Mouse (Mus musculus): Measurements from ENCODE around the gene Nkain2.
A peak's percentile ranks its signal among the peaks of the same experiment; 100 is the strongest.
"Not testable (repeated sequence)": the region's sequence is repeated elsewhere in the genome, so short reads cannot be mapped to it uniquely, and the experiment has no call there.

The Nkain2 gene

GRCm38 (mm10) chr10:32058251-32058650 is 832.0 kb downstream of the Nkain2 start:
- DNase-seq (ENCODE audit: low spot score in 2 of 2): no peak

GRCm38 (mm10) chr10:32052546-32053295 is 837.5 kb downstream of the Nkain2 start:
- DNase-seq (ENCODE audit: low spot score in 2 of 2): no peak

- no peak for DNase-seq (ENCODE audit: low spot score in 2 of 2)
Observed at GRCm38 (mm10) chr10:32052045-32052444, 838.2 kb downstream of the Nkain2 start.

DNA sequence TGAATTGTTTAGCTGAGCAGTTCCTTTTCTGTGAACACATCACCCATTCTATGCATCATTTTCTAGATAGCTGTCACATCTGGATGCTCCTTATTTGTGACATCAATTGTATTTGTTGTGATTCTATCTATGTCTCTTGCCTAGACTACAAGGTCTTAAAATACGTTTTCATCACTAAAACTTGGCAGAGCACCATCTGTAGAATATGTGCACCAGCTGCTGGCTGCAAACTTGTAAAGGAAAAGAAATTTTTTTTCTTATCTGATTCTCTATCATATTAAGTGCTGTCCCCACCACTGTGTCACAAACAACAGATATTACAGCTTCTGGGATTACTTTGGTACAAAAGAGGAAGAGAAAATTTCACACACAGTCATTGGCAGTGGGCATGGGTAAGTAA is 860.3 kb downstream of the Nkain2 start:
- no peak for DNase-seq (ENCODE audit: low spot score in 2 of 2)

DNA sequence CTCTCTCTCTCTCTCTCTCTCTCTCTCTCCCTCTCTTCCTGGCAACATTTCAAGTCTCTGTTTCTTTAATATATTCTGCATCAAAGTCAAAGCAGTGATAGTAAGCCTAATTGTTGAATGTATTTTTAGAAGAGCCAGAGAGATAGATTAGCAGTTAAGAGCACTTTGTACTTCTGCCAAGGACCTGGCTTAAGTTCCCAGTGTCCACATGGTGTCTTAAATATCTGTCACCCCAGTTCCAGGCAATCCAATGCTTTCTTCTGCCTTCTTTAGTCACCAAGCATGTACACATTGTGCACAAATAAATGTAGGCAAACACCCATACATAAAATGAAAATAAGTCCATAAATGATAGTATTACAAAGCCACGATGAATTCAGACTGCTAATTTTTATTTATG is 871.9 kb downstream of the Nkain2 start:
- no peak for DNase-seq (ENCODE audit: low spot score in 2 of 2)

DNA sequence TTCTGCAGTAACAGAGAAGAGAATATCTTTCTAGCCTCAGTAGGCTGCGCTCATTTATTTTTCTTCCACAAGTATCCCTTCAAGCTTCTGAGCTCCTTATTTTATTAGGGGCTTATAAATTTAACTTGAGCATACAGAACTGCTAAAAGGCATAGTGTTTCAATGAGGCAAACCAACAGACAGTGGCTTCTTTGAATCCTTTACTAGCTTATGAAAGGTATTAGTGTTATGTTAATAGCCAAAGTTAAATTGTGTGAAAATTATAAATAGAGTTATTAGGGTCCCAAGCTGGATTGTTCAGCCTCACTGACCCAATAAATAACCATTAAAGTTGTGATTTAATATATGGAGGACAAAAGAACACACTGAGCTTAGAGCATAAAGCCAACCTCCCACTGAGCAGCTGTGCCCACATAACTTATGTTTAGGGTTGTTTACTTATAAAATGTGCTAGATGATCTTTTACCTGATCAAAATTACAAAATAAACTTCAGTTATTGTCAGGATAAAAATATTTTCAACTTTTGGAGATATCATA is 889.0 kb downstream of the Nkain2 start:
- no peak for DNase-seq (ENCODE audit: low spot score in 2 of 2)

GRCm38 (mm10) chr10:31993205-31993604 is 897.1 kb downstream of the Nkain2 start:
- no peak for DNase-seq (ENCODE audit: low spot score in 2 of 2)

GRCm38 (mm10) chr10:31978387-31978786 is 911.9 kb downstream of the Nkain2 start:
- no peak for DNase-seq (ENCODE audit: low spot score in 2 of 2)

DNA sequence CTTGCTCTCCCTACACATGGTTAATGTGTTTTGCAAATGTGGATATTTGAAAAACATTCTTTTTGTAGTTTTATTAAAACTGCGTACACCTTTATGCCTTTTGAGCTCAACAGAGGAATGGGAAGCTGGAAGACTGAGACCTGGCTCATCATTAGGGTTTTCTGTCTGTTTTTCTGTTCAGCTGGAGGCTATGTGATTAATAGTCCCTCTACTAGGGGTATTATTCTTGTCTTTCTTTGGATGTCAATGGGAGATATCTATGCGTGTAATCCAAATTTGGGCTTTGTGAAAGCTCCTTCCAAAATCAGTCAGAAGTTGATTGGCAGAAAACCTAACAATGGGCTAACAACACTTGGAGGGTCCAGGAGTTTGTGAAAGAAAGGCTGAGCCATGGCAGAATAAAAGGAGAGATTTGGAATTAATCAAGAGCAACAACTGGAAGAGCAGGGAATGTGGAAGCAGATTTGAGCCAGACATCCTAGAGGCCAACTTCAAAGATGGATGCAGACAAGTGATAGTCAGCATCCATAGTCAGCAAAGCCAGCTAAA is 943.0 kb downstream of the Nkain2 start:
- DNase-seq (ENCODE audit: low spot score in 2 of 2): no peak

- DNase-seq (ENCODE audit: low spot score in 2 of 2): no peak
Observed at GRCm38 (mm10) chr10:31931961-31932360, 958.3 kb downstream of the Nkain2 start.

GRCm38 (mm10) chr10:31927657-31928056 is 962.6 kb downstream of the Nkain2 start:
- no peak for DNase-seq (ENCODE audit: low spot score in 2 of 2)

DNA sequence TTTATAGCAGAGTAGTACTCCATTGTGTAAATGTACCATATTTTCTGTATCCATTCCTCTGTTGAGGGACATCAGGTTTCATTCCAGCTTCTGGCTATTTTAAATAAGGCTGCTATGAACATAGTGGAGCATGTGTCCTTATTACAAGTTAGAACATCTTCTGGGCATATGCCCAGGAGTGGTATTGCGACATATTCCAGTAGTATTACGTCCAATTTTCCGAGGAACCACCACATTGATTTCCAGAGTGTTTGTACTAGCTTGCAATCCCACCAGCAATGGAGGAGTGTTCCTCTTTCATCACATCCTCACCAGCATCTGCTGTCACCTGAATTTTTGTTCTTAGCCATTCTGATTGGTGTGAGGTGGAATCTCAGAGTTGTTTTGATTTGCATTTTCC is 969.4 kb downstream of the Nkain2 start:
- DNase-seq (ENCODE audit: low spot score in 2 of 2): not testable (repeated sequence)

- DNase-seq (ENCODE audit: low spot score in 2 of 2): no peak
Observed at GRCm38 (mm10) chr10:31907488-31907887, 982.8 kb downstream of the Nkain2 start.

GRCm38 (mm10) chr10:31899501-31899900 is 990.8 kb downstream of the Nkain2 start:
- DNase-seq (ENCODE audit: low spot score in 2 of 2): no peak

DNA sequence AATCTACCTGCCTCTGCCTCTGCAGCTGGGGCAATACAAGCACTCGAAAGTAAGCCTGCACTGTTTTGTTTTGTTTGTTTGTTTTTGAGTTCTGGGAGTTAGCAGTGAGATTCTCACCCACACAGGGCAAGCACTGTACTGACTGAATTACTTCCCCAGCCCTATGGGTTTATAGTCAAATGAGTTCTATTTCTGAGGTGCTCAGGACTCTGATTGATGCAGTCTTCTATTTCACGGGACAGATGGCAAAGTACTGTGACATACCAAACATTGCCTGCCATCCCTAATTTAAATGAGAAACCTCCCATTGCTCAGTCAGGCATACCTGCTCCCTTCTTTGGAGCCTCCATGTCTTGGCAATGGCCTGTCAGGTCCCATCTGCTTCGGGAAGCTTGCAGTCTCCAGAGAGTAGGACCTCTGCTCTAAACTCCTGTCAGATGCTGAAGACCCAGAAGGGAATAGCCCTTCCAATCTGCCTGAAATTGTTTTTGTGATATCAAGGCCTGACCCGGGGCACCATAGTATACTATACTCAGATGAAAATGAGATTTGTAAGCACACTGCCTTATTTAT is 1016.9 kb downstream of the Nkain2 start:
- no peak for DNase-seq (ENCODE audit: low spot score in 2 of 2)

- no peak for DNase-seq (ENCODE audit: low spot score in 2 of 2)
Observed at GRCm38 (mm10) chr10:31868275-31868674, 1022.0 kb downstream of the Nkain2 start.

- no peak for DNase-seq (ENCODE audit: low spot score in 2 of 2)
Observed at GRCm38 (mm10) chr10:31827041-31827440, 1063.2 kb downstream of the Nkain2 start.

DNA sequence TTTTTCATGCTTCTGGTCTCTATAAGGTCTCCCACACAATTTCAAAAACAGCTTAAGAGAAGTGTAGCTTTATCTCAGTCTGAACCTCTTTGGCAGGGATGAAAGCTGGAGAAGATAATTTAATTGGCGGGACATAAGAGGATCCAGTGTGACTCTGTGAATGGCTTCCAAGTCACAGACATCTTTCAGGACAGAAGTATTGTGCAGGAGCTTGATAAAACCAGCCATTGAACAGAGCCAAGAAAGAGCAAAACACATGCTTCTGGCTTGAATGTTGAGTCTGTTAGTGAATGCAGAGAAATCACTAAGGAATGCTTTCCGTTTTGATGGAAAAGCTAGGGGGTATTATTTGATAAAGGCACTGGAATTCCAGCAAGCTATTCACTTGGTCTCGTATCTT is 1077.7 kb downstream of the Nkain2 start:
- no peak for DNase-seq (ENCODE audit: low spot score in 2 of 2)

GRCm38 (mm10) chr10:31742443-31743057 is 1147.7 kb downstream of the Nkain2 start:
- DNase-seq (ENCODE audit: low spot score in 2 of 2): peak; percentile 33 to 34

DNA sequence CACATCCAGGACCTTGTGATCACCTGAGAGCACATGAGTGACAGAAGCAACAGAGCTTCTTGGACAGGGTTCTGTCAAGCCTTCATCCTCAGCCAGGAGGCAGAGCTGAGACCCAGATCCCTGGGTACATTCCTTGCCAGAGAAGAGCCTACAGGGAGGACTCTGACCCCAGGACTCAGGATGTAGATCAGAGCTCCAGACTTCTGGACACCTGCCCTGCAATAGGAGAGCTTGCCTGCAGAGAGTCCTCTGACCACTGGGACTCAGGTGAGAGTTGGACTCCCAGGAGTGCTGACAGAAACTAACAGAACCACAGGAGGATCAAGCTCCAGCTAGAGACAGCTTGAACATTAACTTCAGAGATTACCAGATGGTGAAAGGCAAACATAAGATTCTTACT is 1162.2 kb downstream of the Nkain2 start:
- DNase-seq (ENCODE audit: low spot score in 2 of 2): no peak

DNA sequence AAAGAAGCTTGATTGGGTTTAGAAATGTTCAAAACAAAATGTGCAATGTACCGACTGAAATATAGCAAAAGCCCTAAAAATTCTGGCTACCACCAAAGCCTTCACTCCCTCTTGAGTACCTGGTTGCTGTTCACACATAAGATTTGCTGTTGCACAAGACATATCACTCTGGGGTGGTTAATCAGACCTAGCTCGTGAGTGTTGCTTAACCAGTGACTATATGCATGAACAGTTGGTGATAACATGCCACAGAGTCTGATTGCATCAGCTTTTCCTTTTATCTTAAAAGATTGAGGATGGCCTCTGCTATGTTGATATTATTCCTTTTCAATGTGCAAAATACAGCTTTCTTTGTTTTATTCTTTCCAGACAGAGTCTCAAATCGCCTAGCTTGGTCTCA is 1243.0 kb downstream of the Nkain2 start:
- no peak for DNase-seq (ENCODE audit: low spot score in 2 of 2)

GRCm38 (mm10) chr10:31646083-31646482 is 1244.2 kb downstream of the Nkain2 start:
- DNase-seq (ENCODE audit: low spot score in 2 of 2): no peak

Data from urinary bladder, postnatal 36 days (tissue).